Mouse (Mus musculus): Measurements from ENCODE around the gene Arrdc2. TPM values are rescaled to one million over a fixed set of nuclear protein-coding genes. Genes with fewer than 3 reads are reported as not detected.

The Arrdc2 gene
- polyA plus RNA-seq, 1 experiment from 2014 or later: 5.2 TPM

DNA sequence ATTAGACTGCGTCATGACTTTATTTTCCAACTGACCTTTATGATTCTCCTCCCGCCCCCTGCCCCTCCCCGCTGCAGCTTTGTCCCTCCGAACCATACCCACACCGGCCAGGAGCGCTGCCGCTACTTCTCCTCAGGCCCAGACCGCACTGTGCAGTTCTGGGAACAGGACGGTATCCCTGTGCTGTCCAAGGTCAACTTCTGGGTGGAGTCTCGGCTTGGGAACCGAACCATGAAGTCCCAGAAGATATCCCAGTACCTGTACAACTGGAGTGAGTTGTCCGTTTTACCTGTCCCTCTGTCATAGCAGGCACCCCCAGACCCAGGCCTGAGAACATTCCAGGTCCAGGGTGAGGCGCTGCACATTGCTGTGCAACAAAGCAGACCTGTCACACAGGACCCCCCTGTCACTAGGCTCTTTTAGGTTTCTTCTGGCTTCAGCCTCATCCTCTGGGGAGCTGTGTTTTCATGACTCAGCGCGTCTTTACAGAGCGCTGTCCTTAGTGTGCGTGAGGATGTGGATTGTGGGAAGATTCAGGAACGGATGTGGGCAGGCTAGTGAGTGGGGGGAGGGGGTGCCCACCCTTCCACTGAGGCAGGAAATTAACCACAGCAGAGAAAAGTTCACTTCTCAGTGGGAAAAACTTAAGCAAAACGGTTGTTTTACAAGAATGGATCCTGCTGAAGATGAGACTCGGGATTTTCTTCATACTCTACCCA is 28.4 kb downstream of the Arrdc2 start:
- no peaks in the 10 kb centered on the region for H3K9me3 ChIP-seq (replicated peaks)
- peaks cover 83% of the 10 kb centered on the region for H3K27me3 ChIP-seq (ENCODE audit: low read depth, poor library complexity, severe bottlenecking)
- no peaks in the 10 kb centered on the region for H3K36me3 ChIP-seq
- H3K4me1 ChIP-seq: peaks cover 16% of the 10 kb centered on the region; the same call in 1 of the 2 replicates
- no peak for DNase-seq (ENCODE audit: low spot score)
- no peak overlapping the region for H3K27ac ChIP-seq (replicated peaks)
- WGBS: 76% methylated on average over 20 of the region's 20 CpGs
- H3K4me3 ChIP-seq: no peak overlapping the region

- peaks cover 83% of the 10 kb centered on the region for H3K27me3 ChIP-seq (ENCODE audit: low read depth, poor library complexity, severe bottlenecking)
- no peaks in the 10 kb centered on the region for H3K9me3 ChIP-seq (replicated peaks)
- no peaks in the 10 kb centered on the region for H3K36me3 ChIP-seq
- peaks cover 24% of the 10 kb centered on the region for H3K4me1 ChIP-seq
- no peak overlapping the region for H3K4me3 ChIP-seq
- 0 out of 2 replicates have a peak overlapping the region, but pooled peaks have one; percentile 33 for H3K27ac ChIP-seq (replicated peaks)
- no peak for DNase-seq (ENCODE audit: low spot score)
- WGBS: 81% methylated on average over 8 of the region's 8 CpGs
These were observed 30.4 kb downstream of the Arrdc2 start for GRCm38 (mm10) chr8:70808955-70809701.

GRCm38 (mm10) chr8:70808239-70808638 is 31.3 kb downstream of the Arrdc2 start, which contains the start of gene Il12rb1:
Il12rb1 (plus strand) TSS chr8:70808449.
- peaks cover 83% of the 10 kb centered on the region for H3K27me3 ChIP-seq (ENCODE audit: low read depth, poor library complexity, severe bottlenecking)
- no peak within 1 kb of the TSS for H3K4me3 ChIP-seq
- 75% methylated on average over 5 of the region's 5 CpGs for WGBS
- no peak for DNase-seq (ENCODE audit: low spot score)
- 0 out of 2 replicates have a peak within 1 kb of the TSS, but pooled peaks have one; percentile 33 for H3K27ac ChIP-seq (replicated peaks)
- H3K36me3 ChIP-seq: no peaks in the 10 kb centered on the region
- H3K9me3 ChIP-seq (replicated peaks): no peaks in the 10 kb centered on the region
- H3K4me1 ChIP-seq: peaks cover 31% of the 10 kb centered on the region

DNA sequence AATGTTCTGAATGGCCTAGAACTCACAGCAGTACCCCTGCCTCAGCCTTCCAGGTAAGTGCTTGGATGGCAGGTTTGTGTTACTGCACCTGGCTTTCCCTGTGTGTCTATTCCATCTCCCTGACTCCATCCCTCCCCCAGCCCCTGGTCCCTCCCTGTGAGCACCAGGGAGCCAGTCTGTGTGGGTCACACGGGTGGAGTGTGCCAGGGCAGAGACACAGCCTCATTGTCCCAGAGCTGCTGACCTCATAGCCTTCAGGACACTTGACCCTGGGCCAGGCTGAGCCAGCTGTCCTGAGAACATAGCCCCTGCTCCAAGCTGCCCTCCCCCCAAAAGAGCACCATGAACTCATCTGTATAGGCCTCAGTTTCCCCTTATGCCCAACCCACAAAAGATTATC is 32.2 kb downstream of the Arrdc2 start:
- Histone ChIP-seq H3K9me3 (replicated peaks) (no peaks in the 10 kb centered on the region), H3K27me3 (ENCODE audit: low read depth, poor library complexity, severe bottlenecking) (peaks cover 83% of the 10 kb centered on the region), H3K4me3 (no peak overlapping the region), H3K27ac (replicated peaks) (no peak overlapping the region), H3K36me3 (no peaks in the 10 kb centered on the region), H3K4me1 (peaks cover 31% of the 10 kb centered on the region)
- no peak for DNase-seq (ENCODE audit: low spot score)
- 42% methylated on average over 1 of the region's 1 CpGs for WGBS

DNA sequence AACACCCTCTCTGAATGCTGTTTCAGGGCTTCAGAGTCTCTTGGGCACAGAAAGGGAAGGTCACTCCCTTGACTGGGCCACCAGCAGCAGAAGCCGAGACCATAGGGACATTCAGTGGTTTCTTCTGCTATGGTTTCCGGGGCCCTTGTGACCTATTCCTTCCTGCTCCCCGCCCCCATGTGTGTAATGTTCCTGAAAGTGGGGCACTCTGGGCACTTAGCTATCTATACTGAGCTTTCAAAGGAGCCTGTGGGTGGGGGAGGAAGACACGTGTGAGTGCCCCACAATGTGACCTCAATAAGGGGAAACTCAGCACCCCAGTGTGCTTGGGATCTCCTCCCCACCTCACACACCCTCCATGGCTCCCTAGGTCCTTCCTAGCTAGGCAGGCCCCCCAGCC is 33.0 kb downstream of the Arrdc2 start:
- H3K9me3 ChIP-seq (replicated peaks): no peaks in the 10 kb centered on the region
- H3K4me1 ChIP-seq: peaks cover 31% of the 10 kb centered on the region
- no peaks in the 10 kb centered on the region for H3K36me3 ChIP-seq
- no peak for DNase-seq (ENCODE audit: low spot score)
- no peak overlapping the region for H3K4me3 ChIP-seq
- H3K27me3 ChIP-seq (ENCODE audit: low read depth, poor library complexity, severe bottlenecking): peaks cover 90% of the 10 kb centered on the region
- no peak overlapping the region for H3K27ac ChIP-seq (replicated peaks)
- WGBS: 78% methylated on average over 4 of the region's 4 CpGs

- Histone ChIP-seq H3K9me3 (replicated peaks) (no peaks in the 10 kb centered on the region), H3K4me1 (peaks cover 28% of the 10 kb centered on the region), H3K27ac (replicated peaks) (peak within 1 kb of the TSS; percentile 57), H3K36me3 (no peaks in the 10 kb centered on the region), H3K4me3 (peak within 1 kb of the TSS; percentile 65), H3K27me3 (ENCODE audit: low read depth, poor library complexity, severe bottlenecking) (peaks cover 95% of the 10 kb centered on the region)
- under 1% methylated on average over 45 of the region's 45 CpGs for WGBS
- peak; percentile 89 for DNase-seq (ENCODE audit: low spot score)
These were observed 34.9 kb downstream of the Arrdc2 start, which contains the start of gene Mast3 for GRCm38 (mm10) chr8:70804481-70805206. Mast3 (minus strand) TSS chr8:70805054.

DNA sequence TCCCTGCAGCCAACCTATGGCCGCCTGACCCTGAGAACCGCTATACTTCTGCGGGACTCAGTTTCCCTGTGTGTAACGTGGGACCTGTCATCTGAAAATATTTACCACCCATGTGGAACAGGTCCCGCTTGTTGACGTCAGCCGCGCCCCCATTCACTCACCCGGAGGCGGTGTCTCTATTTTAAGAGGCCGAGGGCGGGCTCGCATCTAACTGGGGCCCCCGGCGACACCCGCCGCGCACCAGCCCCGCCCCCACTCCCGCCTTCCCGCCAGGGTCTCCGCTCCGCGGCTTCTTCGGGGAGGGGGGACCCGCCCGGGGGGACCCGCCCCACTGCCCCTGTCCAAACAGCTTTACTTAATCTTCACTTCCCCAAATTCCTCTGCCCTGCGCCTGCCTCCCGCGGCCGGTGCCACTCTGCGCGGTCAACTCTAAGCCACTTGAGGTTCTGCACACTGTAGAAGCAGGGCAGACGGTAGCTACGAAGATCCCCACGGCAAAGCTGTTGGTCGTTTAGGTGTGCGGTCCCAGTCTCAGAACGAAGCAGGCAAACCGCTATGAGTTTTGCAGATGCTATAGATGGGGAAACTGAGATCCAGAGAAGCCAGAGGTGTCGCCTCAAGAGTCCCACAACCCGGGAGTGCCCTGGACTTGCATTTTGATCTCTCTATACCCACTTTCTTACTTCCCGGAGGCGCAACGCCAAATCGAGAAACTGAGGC is 35.6 kb downstream of the Arrdc2 start:
- H3K4me1 ChIP-seq: peaks cover 27% of the 10 kb centered on the region
- peak overlapping the region; percentile 57; the same call in 1 of the 2 replicates for H3K27ac ChIP-seq (replicated peaks)
- 2% methylated on average over 46 of the region's 47 CpGs for WGBS
- no peaks in the 10 kb centered on the region for H3K36me3 ChIP-seq
- H3K4me3 ChIP-seq: peak overlapping the region; percentile 65
- DNase-seq (ENCODE audit: low spot score): peak; percentile 45
- H3K27me3 ChIP-seq (ENCODE audit: low read depth, poor library complexity, severe bottlenecking): peaks cover 95% of the 10 kb centered on the region
- H3K9me3 ChIP-seq (replicated peaks): no peaks in the 10 kb centered on the region

- Histone ChIP-seq H3K4me1 (peaks cover 31% of the 10 kb centered on the region), H3K27me3 (ENCODE audit: low read depth, poor library complexity, severe bottlenecking) (peaks cover 100% of the 10 kb centered on the region)
- WGBS: 67% methylated on average over 11 of the region's 11 CpGs
These were observed 36.6 kb downstream of the Arrdc2 start for GRCm38 (mm10) chr8:70802786-70803510.

DNA sequence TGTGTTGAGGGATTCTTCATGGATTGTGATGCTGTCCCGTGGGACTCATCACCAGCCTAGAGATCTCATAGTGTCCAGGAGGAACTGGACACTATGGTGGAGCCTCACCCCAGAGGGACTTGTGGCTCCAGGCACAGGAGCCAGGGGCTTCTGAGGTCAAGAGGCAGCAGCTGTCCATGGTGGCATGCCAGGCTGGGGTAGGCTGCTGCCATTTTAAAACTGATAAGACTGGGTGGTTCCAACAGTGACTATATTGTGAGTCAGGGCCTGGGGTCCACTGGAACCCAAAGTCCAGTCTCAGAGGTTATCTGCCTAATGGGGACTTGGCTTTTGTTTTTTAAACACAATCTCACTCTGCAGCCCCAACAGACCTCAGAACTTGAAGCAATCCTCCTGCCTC is 37.7 kb downstream of the Arrdc2 start:
- Histone ChIP-seq H3K27ac (replicated peaks) (no peak overlapping the region), H3K4me1 (peaks cover 42% of the 10 kb centered on the region), H3K9me3 (replicated peaks) (no peaks in the 10 kb centered on the region), H3K27me3 (ENCODE audit: low read depth, poor library complexity, severe bottlenecking) (peaks cover 94% of the 10 kb centered on the region), H3K4me3 (no peak overlapping the region), H3K36me3 (no peaks in the 10 kb centered on the region)
- 89% methylated on average over 1 of the region's 1 CpGs for WGBS
- no peak for DNase-seq (ENCODE audit: low spot score)

More at GRCm38 (mm10) chr8:70802786-70803510, 36.6 kb downstream of the Arrdc2 start:
- DNase-seq (ENCODE audit: low spot score): no peak
- no peak overlapping the region for H3K27ac ChIP-seq (replicated peaks)
- H3K36me3 ChIP-seq: no peaks in the 10 kb centered on the region
- no peaks in the 10 kb centered on the region for H3K9me3 ChIP-seq (replicated peaks)
- H3K4me3 ChIP-seq: no peak overlapping the region

DNA sequence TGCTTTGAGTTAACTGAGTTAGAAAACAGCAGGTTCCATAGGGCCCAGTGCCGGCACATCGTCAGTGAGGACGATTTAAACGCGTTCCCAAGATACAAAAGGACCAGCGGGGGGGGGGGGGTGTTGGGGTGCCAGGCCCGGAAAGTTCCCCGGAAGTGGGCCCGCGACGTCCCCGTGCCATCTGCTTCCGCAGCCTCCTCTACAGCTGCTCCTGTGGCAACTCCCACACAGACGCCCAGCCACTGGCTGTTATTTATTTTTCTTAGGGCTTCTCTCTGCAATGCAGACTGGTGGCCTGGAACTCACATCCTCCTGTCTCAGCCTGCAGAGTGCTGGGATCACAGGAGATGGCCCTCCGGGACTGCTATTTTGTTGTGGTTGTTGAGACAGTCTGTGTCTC is 38.4 kb downstream of the Arrdc2 start:
- H3K9me3 ChIP-seq (replicated peaks): no peaks in the 10 kb centered on the region
- no peak overlapping the region for H3K4me3 ChIP-seq
- H3K4me1 ChIP-seq: peaks cover 49% of the 10 kb centered on the region
- H3K27ac ChIP-seq (replicated peaks): no peak overlapping the region
- no peaks in the 10 kb centered on the region for H3K36me3 ChIP-seq
- peaks cover 94% of the 10 kb centered on the region for H3K27me3 ChIP-seq (ENCODE audit: low read depth, poor library complexity, severe bottlenecking)
- WGBS: 45% methylated on average over 15 of the region's 15 CpGs
- DNase-seq (ENCODE audit: low spot score): no peak

DNA sequence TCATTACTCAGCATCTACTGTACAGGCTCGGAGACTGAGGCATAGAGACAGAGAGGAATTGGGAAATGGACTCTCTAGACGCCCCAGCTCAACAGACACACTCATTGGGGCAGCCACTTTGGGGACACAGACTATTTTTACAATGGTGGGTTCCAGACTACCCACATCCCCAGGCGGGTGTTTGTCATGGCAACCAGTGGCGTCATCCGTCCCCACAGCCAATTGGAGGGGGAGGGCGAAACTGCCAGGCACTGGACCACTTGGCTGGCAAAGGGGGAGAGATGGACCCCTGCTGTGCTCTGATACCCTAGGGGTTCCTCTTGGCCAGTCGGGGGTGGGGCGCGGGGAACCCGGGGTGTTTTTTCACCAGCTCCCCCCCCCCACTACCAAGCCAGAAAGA is 38.9 kb downstream of the Arrdc2 start:
- peaks cover 54% of the 10 kb centered on the region for H3K4me1 ChIP-seq
- WGBS: 52% methylated on average over 10 of the region's 10 CpGs

More for the DNA sequence above, 38.9 kb downstream of the Arrdc2 start:
- no peak overlapping the region for H3K4me3 ChIP-seq
- peaks cover 94% of the 10 kb centered on the region for H3K27me3 ChIP-seq (ENCODE audit: low read depth, poor library complexity, severe bottlenecking)
- H3K36me3 ChIP-seq: no peaks in the 10 kb centered on the region
- no peaks in the 10 kb centered on the region for H3K9me3 ChIP-seq (replicated peaks)
- DNase-seq (ENCODE audit: low spot score): no peak
- no peak overlapping the region for H3K27ac ChIP-seq (replicated peaks)
